Mouse (Mus musculus): ENCODE data around the gene Proser2. TPM values are rescaled to one million over a fixed set of nuclear protein-coding genes. Genes with fewer than 3 reads are reported as not detected.
A peak's percentile ranks its signal among the peaks of the same experiment; 100 is the strongest.

The Proser2 gene
- polyA plus RNA-seq, 1 experiment from 2014 or later = 5.1 TPM

DNA sequence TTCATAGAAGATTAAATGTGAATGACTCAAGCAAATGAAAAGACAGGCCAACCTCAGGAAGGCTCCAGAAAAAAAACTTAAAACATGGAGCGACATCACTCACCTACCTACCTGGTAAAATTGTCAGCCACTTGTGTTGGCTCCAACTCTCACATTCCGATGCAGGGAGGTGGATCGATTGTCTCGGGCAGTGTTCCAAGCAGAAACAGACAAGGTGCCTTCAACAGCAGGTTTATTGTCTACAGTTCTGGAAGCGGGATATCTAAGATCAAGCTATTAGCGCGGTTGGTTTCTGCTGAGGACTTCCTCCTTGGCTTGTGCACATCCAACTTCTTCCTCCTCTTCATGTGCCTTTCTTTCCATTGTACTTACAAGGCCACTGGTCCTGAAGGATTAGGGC lies 27.6 kb upstream of the Proser2 start:
- DNase-seq (ENCODE audit: low spot score) = no peak
- H3K4me3 ChIP-seq = no peak overlapping the region
- peaks cover 33% of the 10 kb centered on the region for H3K4me1 ChIP-seq
- no peaks in the 10 kb centered on the region for H3K27me3 ChIP-seq (ENCODE audit: low read depth, poor library complexity, severe bottlenecking)
- no peaks in the 10 kb centered on the region for H3K9me3 ChIP-seq (replicated peaks)
- WGBS = 95% methylated on average over 7 of the region's 7 CpGs
- H3K36me3 ChIP-seq = no peaks in the 10 kb centered on the region
- no peak overlapping the region for H3K27ac ChIP-seq

GRCm38 (mm10) chr2:6157208-6157607 lies 27.2 kb upstream of the Proser2 start:
- WGBS = 89% methylated on average over 4 of the region's 4 CpGs
- no peaks in the 10 kb centered on the region for H3K36me3 ChIP-seq
- no peaks in the 10 kb centered on the region for H3K9me3 ChIP-seq (replicated peaks)
- no peak overlapping the region for H3K4me3 ChIP-seq
- H3K27ac ChIP-seq = no peak overlapping the region
- no peak for DNase-seq (ENCODE audit: low spot score)
- no peaks in the 10 kb centered on the region for H3K27me3 ChIP-seq (ENCODE audit: low read depth, poor library complexity, severe bottlenecking)
- H3K4me1 ChIP-seq = peaks cover 29% of the 10 kb centered on the region

DNA sequence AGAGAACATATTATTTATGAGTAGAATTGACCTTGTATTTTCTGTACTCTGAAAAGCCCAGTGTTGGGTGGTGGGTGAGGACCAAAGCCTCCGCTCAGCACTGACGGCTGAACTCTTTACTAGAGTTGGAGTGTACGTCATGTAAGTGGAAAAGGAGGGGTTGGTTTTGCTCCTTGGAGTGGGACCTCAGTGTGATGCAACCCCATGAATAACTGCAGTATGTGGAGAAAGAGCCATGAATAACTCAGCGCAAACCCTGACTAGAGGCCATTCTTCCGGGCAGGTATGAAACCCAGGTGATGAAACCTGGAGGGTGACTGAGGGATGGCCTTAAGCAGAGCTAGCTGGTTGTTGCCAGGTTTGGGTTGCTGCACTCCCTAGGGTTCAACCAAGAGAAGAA lies 19.8 kb upstream of the Proser2 start:
- Histone ChIP-seq H3K27ac (no peak overlapping the region), H3K4me1 (no peaks in the 10 kb centered on the region), H3K9me3 (replicated peaks) (no peaks in the 10 kb centered on the region), H3K27me3 (ENCODE audit: low read depth, poor library complexity, severe bottlenecking) (no peaks in the 10 kb centered on the region), H3K36me3 (no peaks in the 10 kb centered on the region), H3K4me3 (no peak overlapping the region)
- no peak for DNase-seq (ENCODE audit: low spot score)
- WGBS = 94% methylated on average over 5 of the region's 5 CpGs

- no peaks in the 10 kb centered on the region for H3K27me3 ChIP-seq (ENCODE audit: low read depth, poor library complexity, severe bottlenecking)
- H3K4me1 ChIP-seq = no peaks in the 10 kb centered on the region
- no peak for DNase-seq (ENCODE audit: low spot score)
- no peak overlapping the region for H3K27ac ChIP-seq
- H3K4me3 ChIP-seq = no peak overlapping the region
- H3K9me3 ChIP-seq (replicated peaks) = no peaks in the 10 kb centered on the region
- no peaks in the 10 kb centered on the region for H3K36me3 ChIP-seq
- 84% methylated on average over 7 of the region's 7 CpGs for WGBS
Observed at GRCm38 (mm10) chr2:6146901-6147300, 16.9 kb upstream of the Proser2 start.

DNA sequence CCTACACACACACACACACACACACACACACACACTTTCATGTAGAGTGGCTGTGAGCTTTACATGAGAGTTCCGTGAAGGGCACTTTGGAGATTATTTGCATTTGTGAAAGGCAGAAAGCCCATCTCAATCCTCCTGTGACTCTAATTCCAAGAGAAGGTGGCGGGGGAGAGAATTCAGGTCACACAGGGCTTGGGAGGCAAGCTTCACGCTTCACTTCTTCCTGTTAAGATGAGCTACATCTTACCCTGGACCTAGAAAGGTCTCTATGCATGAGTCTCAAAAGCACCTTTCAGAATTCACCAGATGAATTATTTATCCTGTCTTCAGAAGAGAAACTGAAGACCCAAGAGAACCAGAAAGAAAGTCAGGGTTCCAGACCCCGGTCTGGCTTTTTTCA lies 16.2 kb upstream of the Proser2 start:
- 92% methylated on average over 4 of the region's 4 CpGs for WGBS
- Histone ChIP-seq H3K27ac (no peak overlapping the region), H3K27me3 (ENCODE audit: low read depth, poor library complexity, severe bottlenecking) (no peaks in the 10 kb centered on the region)

DNA sequence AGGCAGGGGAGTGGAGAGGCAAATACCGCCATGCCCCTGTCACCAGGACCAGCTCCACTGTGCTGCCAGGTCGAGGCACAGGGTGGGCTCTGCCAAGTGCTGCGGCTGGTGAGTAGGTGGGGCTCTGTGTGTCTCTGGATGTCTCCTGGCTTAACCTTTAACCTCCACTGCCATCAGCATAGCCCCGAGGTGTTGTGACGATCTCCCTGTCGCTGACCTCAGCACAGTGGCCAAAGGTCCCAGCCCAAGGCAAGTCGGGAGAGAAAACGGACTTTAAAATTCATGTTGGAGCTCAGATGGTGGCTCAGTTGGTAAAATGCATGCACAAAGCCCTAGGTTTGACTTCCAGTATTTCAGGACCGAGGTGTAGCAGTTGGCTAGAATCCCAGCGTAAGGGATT lies 15.6 kb upstream of the Proser2 start:
- DNase-seq (ENCODE audit: low spot score) = no peak
- WGBS = 75% methylated on average over 10 of the region's 10 CpGs
- Histone ChIP-seq H3K9me3 (replicated peaks) (no peaks in the 10 kb centered on the region), H3K4me3 (no peak overlapping the region), H3K27me3 (ENCODE audit: low read depth, poor library complexity, severe bottlenecking) (no peaks in the 10 kb centered on the region), H3K4me1 (0 out of 2 replicates have a peak, but pooled peaks cover 2% of the 10 kb centered on the region), H3K36me3 (no peaks in the 10 kb centered on the region), H3K27ac (no peak overlapping the region)

More for the DNA sequence above, 16.2 kb upstream of the Proser2 start:
- DNase-seq (ENCODE audit: low spot score) = no peak
- no peak overlapping the region for H3K4me3 ChIP-seq
- no peaks in the 10 kb centered on the region for H3K9me3 ChIP-seq (replicated peaks)
- H3K36me3 ChIP-seq = no peaks in the 10 kb centered on the region
- H3K4me1 ChIP-seq = 0 out of 2 replicates have a peak, but pooled peaks cover 2% of the 10 kb centered on the region

DNA sequence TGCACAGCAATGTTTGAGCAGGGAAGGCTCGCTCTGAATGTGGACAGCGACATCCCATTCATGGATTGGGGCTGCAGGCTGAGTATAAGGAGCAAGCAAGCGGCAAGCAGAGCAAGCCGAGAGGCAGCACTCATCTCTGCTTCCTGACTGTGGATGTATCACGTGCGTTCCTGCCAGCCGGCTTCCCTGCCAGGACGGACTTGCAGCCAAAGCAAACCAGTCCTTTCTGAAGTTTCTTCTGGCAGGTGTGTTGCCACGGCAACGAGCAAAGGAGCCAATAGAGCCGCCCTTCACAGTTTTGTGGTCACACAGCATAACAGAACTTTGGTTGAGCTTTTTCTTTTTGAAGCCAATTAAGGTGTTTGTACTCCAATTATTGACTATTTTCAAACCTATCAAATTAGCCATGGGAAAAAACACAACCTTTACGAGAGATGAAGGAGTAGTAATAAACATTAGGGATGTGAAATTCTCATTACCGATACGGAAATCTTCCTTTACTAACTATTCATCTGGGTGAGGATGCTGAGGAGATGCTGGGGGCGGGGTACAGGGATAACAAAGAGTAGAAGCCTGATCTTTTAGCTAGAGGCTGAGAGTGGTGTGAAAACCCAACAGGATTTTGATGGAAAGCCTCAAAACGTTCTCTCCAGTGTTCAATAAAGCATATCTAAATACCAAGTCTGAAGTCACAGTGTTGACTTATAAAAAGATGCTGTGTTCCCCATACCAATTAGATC lies 13.1 kb upstream of the Proser2 start:
- no peaks in the 10 kb centered on the region for H3K36me3 ChIP-seq
- H3K4me1 ChIP-seq = 0 out of 2 replicates have a peak, but pooled peaks cover 2% of the 10 kb centered on the region
- WGBS = 86% methylated on average over 16 of the region's 16 CpGs
- no peak for DNase-seq (ENCODE audit: low spot score)
- H3K9me3 ChIP-seq (replicated peaks) = no peaks in the 10 kb centered on the region
- H3K27me3 ChIP-seq (ENCODE audit: low read depth, poor library complexity, severe bottlenecking) = no peaks in the 10 kb centered on the region
- no peak overlapping the region for H3K27ac ChIP-seq
- no peak overlapping the region for H3K4me3 ChIP-seq

- 89% methylated on average over 9 of the region's 9 CpGs for WGBS
Observed at GRCm38 (mm10) chr2:6140572-6141161, 10.7 kb upstream of the Proser2 start.

DNA sequence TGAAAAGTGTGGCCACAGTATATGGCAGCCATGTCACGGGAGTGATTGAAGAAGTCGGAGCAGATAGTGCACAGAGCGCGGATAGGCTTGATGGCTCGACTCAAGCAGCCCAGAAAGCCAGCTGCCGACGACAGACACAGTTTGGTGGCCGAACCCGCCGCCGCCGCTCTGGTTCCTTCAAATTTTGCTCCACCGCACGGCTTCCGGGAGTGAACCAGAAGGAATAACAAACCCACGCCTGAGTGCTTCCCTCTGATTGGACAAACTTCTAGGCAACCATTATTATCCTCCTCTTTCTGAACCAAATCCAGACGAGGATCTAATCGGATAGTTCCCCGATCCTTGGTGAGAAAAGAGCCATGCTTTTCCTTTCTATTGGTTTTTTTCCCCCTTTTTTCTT lies 3.9 kb upstream of the Proser2 start:
- peaks cover 13% of the 10 kb centered on the region for H3K27me3 ChIP-seq (ENCODE audit: low read depth, poor library complexity, severe bottlenecking)
- 92% methylated on average over 19 of the region's 19 CpGs for WGBS
- no peak overlapping the region for H3K4me3 ChIP-seq
- H3K36me3 ChIP-seq = no peaks in the 10 kb centered on the region
- H3K27ac ChIP-seq = no peak overlapping the region
- peaks cover 9% of the 10 kb centered on the region for H3K4me1 ChIP-seq
- H3K9me3 ChIP-seq (replicated peaks) = no peaks in the 10 kb centered on the region
- no peak for DNase-seq (ENCODE audit: low spot score)

More at GRCm38 (mm10) chr2:6140572-6141161, 10.7 kb upstream of the Proser2 start:
- Histone ChIP-seq H3K27me3 (ENCODE audit: low read depth, poor library complexity, severe bottlenecking) (no peaks in the 10 kb centered on the region), H3K4me3 (no peak overlapping the region), H3K9me3 (replicated peaks) (no peaks in the 10 kb centered on the region), H3K36me3 (no peaks in the 10 kb centered on the region), H3K27ac (no peak overlapping the region), H3K4me1 (0 out of 2 replicates have a peak, but pooled peaks cover 2% of the 10 kb centered on the region)
- DNase-seq (ENCODE audit: low spot score) = no peak

DNA sequence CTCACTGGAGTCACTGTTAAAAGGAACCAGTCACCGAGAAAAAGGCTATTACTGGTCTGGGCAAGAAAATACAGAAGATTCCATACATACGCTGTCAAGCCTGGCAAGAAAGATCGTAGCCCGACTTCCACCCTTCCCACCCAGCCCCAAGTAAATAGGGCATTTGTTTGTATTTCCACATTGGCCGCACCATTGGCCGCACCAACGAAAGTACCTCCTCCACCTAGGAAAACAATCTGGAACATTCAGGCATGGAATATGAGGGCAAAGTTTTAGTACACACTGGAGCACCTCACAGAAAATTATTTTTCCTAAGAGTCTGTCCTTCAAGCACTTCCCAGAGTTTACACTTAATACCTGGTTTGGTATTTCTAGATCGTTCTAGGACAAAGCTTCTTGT lies 1.1 kb downstream of the Proser2 start:
- Histone ChIP-seq H3K27me3 (ENCODE audit: low read depth, poor library complexity, severe bottlenecking) (peaks cover 33% of the 10 kb centered on the region), H3K4me1 (peaks cover 9% of the 10 kb centered on the region), H3K4me3 (peak overlapping the region; percentile 77; the same call in 1 of the 2 replicates), H3K36me3 (no peaks in the 10 kb centered on the region), H3K9me3 (replicated peaks) (no peaks in the 10 kb centered on the region), H3K27ac (no peak overlapping the region)
- WGBS = 56% methylated on average over 8 of the region's 8 CpGs
- no peak for DNase-seq (ENCODE audit: low spot score)

GRCm38 (mm10) chr2:6128136-6128805 lies 1.7 kb downstream of the Proser2 start:
- Histone ChIP-seq H3K9me3 (replicated peaks) (no peaks in the 10 kb centered on the region), H3K4me1 (peaks cover 9% of the 10 kb centered on the region), H3K4me3 (no peak overlapping the region), H3K27me3 (ENCODE audit: low read depth, poor library complexity, severe bottlenecking) (peaks cover 33% of the 10 kb centered on the region), H3K36me3 (no peaks in the 10 kb centered on the region), H3K27ac (no peak overlapping the region)
- no peak for DNase-seq (ENCODE audit: low spot score)
- whole genome bisulfite sequencing = 83% methylated on average over 11 of the region's 11 CpGs

DNA sequence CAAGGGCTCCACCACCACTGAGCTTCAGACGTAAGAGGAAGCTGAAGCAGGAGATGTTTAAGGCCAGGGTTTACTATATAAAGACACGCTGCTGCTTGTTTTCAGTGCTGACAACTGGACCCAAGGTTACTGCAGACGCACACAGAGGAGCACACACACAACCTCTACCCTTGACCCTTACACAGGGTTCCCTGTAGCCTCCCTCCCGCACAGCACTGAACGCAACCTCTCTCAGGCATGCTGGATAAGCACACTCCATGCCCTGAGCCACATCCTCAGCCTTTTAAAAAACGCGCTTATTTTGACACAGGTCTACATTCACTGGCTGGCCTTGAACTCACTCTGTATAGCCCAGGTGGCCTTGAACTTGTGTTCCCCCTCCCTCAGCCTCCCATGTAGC lies 7.0 kb downstream of the Proser2 start:
- Histone ChIP-seq H3K36me3 (no peaks in the 10 kb centered on the region), H3K27me3 (ENCODE audit: low read depth, poor library complexity, severe bottlenecking) (peaks cover 12% of the 10 kb centered on the region), H3K4me3 (no peak overlapping the region), H3K9me3 (replicated peaks) (no peaks in the 10 kb centered on the region), H3K27ac (no peak overlapping the region), H3K4me1 (no peaks in the 10 kb centered on the region; the same call in 1 of the 2 replicates)
- no peak for DNase-seq (ENCODE audit: low spot score)
- 83% methylated on average over 7 of the region's 7 CpGs for WGBS

DNA sequence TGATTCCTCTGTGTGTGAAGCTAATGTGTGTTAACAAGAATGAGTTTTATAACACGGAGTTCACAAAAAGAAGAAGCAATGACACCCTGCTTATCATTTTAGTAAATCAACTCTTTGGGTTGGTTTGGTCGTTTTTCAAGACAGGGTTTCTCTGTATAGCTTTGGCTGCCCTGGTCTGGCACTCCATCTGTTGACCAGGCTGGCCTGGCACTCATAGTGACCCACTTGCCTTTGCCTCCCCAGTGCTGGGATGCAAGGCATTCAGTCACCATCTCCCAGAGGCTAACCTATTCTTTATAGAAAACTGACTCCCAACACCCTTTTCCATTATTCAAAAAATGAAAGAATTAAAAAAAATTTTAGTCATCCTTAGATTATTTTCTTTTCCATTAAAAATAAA lies 8.9 kb downstream of the Proser2 start:
- H3K4me1 ChIP-seq = no peaks in the 10 kb centered on the region; the same call in 1 of the 2 replicates
- WGBS = 76% methylated on average over 2 of the region's 2 CpGs
- no peak for DNase-seq (ENCODE audit: low spot score)
- H3K9me3 ChIP-seq (replicated peaks) = no peaks in the 10 kb centered on the region
- no peak overlapping the region for H3K27ac ChIP-seq
- no peaks in the 10 kb centered on the region for H3K27me3 ChIP-seq (ENCODE audit: low read depth, poor library complexity, severe bottlenecking)
- H3K4me3 ChIP-seq = no peak overlapping the region
- H3K36me3 ChIP-seq = no peaks in the 10 kb centered on the region
